In the genomic region with DNA sequence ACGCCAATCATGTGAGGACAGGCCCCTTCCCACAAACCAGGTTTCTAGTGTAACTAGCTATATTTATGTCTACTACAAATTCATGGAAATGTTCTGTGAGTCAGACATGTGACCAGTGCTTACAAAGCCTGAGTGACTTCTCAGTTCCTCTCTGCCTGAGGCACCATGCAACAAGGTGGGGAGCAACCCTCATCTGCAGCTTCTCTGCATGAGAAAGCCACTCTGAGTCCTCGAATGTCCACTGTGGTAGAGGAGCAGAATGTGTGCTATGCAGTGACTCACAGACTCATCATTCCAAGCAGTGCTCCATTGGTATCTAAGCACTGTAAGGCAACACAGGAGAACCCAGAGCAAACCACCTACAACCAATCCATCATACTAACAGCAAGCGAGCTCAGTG, we compare ENCODE assay signal across 19 mouse cellular contexts.
DNase-seq lines count a peak whose midpoint lies in the region; ATAC-seq and TF ChIP-seq lines count a peak whose summit lies in the region.
"Had no signal": no experiment of that assay in that cellular context is flagged by ENCODE, and none has a peak within 500 bp of the region (broad histone marks: within the 10 kb centered on the region; RNA-seq: fewer than 3 reads in every experiment).

No protein-coding gene starts in this region.

- H3K36me3 ChIP-seq in kidney, embryonic 16.5 days (ENCODE audit: insufficient read depth, low read length) = no peaks in the 10 kb centered on the region
- no peaks in the 10 kb centered on the region for H3K36me3 ChIP-seq in kidney, adult 2 months (ENCODE audit: control insufficient read depth, insufficient read depth, low read length)
- H3K36me3 ChIP-seq: liver, embryonic 15.5 days had no signal

- H3K9me3 ChIP-seq in kidney, embryonic 16.5 days (ENCODE audit: low read length) = peaks cover 2% of the 10 kb centered on the region; the same call in 1 of the 2 replicates
- H3K9me3 ChIP-seq: heart, embryonic 13.5 days; liver, embryonic 15.5 days had no signal

- WGBS in kidney, embryonic 16.5 days = 88% methylated on average over 3 of the region's 3 CpGs
- 78% methylated on average over 3 of the region's 3 CpGs for WGBS in kidney, adult 2 months

- TF ChIP-seq POLR2A in kidney, adult 2 months (IDR thresholded peaks at IDR 0.05; ENCODE audit: low read depth, low read length) = no peak

- H3K27me3 ChIP-seq in kidney, embryonic 16.5 days (ENCODE audit: insufficient read depth, low read length) = no peaks in the 10 kb centered on the region
- H3K27me3 ChIP-seq in kidney, adult 2 months (replicated peaks; ENCODE audit: control insufficient read depth, insufficient read depth, low read length) = no peaks in the 10 kb centered on the region
- H3K27me3 ChIP-seq: heart, embryonic 13.5 days; liver, embryonic 15.5 days had no signal

- TF ChIP-seq CTCF in kidney, adult 2 months (conservative IDR thresholded peaks at IDR 0.05; ENCODE audit: insufficient read depth, insufficient read length, low read depth, low read length) = no peak

- ATAC-seq in kidney, embryonic 16.5 days (ENCODE audit: low FRiP score, low TSS enrichment) = no peak
- ATAC-seq in megakaryocyte, adult 5-6 weeks (ENCODE audit: poor library complexity, severe bottlenecking) = peak; percentile 62
- ATAC-seq: forebrain, embryonic 14.5 days had no signal

- DNase-seq in kidney, adult 2 months = no peak
- DNase-seq in B cell, adult 2 months = peak; percentile 40 to 41
- DNase-seq in embryo, embryonic 10 days (ENCODE audit: low spot score) = no peak
- DNase-seq in cerebellum, postnatal 4 days (ENCODE audit: low spot score in 2 of 2) = no peak
- no peak for DNase-seq in urinary bladder, postnatal 14 days (ENCODE audit: low spot score)
- DNase-seq: adrenal gland, postnatal 25 days; cerebellum, adult 9-11 months; heart, postnatal 36 days; kidney, postnatal 10 days; lung, postnatal 14 days; midbrain, embryonic 14.5 days; retina, postnatal 1 day; right cerebral cortex, postnatal 4 days had no signal

- H3K27ac ChIP-seq in kidney, embryonic 16.5 days (ENCODE audit: low read length) = 0 out of 2 replicates have a peak overlapping the region, but pooled peaks have one; percentile 1
- no peak overlapping the region for H3K27ac ChIP-seq in kidney, adult 2 months (ENCODE audit: insufficient read depth, low read depth, low read length)
- H3K27ac ChIP-seq in brown adipose tissue, adult 24 weeks (replicated peaks; ENCODE audit: low read depth, low read length) = 0 out of 2 replicates have a peak overlapping the region, but pooled peaks have one; percentile 35
- H3K27ac ChIP-seq: heart, embryonic 13.5 days; liver, embryonic 15.5 days had no signal

- no peak overlapping the region for H3K4me2 ChIP-seq in kidney, embryonic 16.5 days (replicated peaks; ENCODE audit: low read depth, low read length)
- H3K4me2 ChIP-seq: heart, embryonic 13.5 days; liver, embryonic 15.5 days had no signal

- no peak overlapping the region for H3K4me3 ChIP-seq in kidney, embryonic 16.5 days (ENCODE audit: low read length)
- H3K4me3 ChIP-seq in kidney, adult 2 months (ENCODE audit: insufficient read depth, low read depth, low read length) = no peak overlapping the region
- H3K4me3 ChIP-seq in brown adipose tissue, adult 24 weeks (ENCODE audit: insufficient read depth, low read depth, low read length) = no peak overlapping the region
- H3K4me3 ChIP-seq: heart, embryonic 13.5 days; liver, embryonic 15.5 days had no signal

- H3K4me1 ChIP-seq in kidney, embryonic 16.5 days (ENCODE audit: insufficient read depth, low read length) = peaks cover 5% of the 10 kb centered on the region
- peaks cover 14% of the 10 kb centered on the region for H3K4me1 ChIP-seq in kidney, adult 2 months (ENCODE audit: control insufficient read depth, insufficient read depth, low read length)
- H3K4me1 ChIP-seq in brown adipose tissue, adult 24 weeks (ENCODE audit: control insufficient read depth, insufficient read depth, insufficient read length, low read length) = no peaks in the 10 kb centered on the region; the same call in 1 of the 2 replicates
- H3K4me1 ChIP-seq: liver, embryonic 15.5 days had no signal

- H3K9ac ChIP-seq in kidney, embryonic 16.5 days (replicated peaks; ENCODE audit: low read length) = no peak overlapping the region
- H3K9ac ChIP-seq: heart, embryonic 13.5 days; liver, embryonic 15.5 days had no signal

Comparison
In these comparisons a context has a peak if more than half of its experiments do, and no peak if none do; other contexts are left out.
1. DNase-seq: peak in B cell, adult 2 months (2 of 2); none in kidney, adult 2 months (single experiment), embryo, embryonic 10 days (single experiment), cerebellum, postnatal 4 days (0 of 2) and urinary bladder, postnatal 14 days (single experiment).